Mouse (Mus musculus): ENCODE measurements around the gene Il31ra.

GRCm38 (mm10) chr13:112569606-112570005 is 24.6 kb downstream of the Il31ra start:
- TF ChIP-seq POLR2A (IDR thresholded peaks at IDR 0.05; ENCODE audit: borderline replicate concordance, control insufficient read depth, low read depth, low read length) = no peak
- no peak for TF ChIP-seq CTCF (IDR thresholded peaks at IDR 0.05; ENCODE audit: control insufficient read depth, insufficient read depth, low read length)
